Mouse (Mus musculus) layer of hippocampus, postnatal 36 days (tissue): ENCODE measurements around the gene Zcchc10. TPM values are rescaled to one million over a fixed set of nuclear protein-coding genes. Genes with fewer than 3 reads are reported as not detected.
"Not testable (repeated sequence)": the region's sequence is repeated elsewhere in the genome, so short reads cannot be mapped to it uniquely, and the experiment has no call there.

ENCODE experiments used
- DNase-seq, 2 experiments: peaks; one replicate each; pipeline ENCODE4 v3.0.0; 2022
- total RNA-seq, 2 experiments: library from RNA; stranded (reverse); gene quantifications; 2 replicates each; pipeline ENCODE4 v1.2.3; 2021

Gene Zcchc10
- 10 to 100 TPM in 1 of 2 experiments, 1 to 10 TPM in 1; 9.6 to 10.7 TPM for total RNA-seq

GRCm38 (mm10) chr11:53324512-53324968, at the start of gene Zcchc10:
Gene Zcchc10, plus strand, starts transcription at chr11:53324679.
- DNase-seq, result peak; percentile 83 to 85

DNA sequence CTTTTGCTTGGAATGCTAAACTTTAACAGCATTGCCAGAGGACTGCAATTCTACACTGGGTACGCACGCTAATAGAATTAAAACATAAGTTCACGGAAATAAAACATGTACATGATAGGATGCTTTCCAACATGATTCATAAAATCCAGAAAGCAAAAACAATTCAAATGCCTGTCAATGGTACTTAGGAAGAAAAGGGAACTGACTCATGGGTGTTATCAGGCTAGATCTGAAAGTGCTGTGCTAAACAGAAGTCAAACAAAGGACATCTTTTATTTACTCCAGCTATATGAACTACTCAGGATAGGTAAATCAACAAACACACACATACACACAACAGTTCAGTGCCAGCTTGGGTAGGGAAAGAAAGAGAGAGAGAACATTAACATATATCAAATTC, 49.1 kb upstream of the Zcchc10 start:
- DNase-seq, result no peak

DNA sequence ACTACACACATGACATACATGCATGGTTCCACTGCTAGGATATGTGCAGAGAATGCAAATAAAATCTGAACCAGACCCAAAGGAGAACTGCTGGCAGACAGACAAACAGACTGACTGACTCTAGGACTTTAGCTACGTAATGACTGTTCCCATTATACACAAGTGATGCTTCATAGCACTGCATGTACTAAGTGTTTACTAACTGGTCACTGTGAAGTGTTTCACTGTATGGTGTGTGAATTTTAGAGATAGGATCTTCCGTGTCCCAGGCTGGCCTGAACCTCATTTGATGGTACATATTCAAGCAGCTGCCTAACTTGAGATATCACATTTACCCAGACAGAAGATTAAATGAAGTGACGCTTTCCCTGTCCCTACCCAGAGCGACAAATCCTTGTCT, 46.1 kb upstream of the Zcchc10 start:
- DNase-seq, result no peak

DNA sequence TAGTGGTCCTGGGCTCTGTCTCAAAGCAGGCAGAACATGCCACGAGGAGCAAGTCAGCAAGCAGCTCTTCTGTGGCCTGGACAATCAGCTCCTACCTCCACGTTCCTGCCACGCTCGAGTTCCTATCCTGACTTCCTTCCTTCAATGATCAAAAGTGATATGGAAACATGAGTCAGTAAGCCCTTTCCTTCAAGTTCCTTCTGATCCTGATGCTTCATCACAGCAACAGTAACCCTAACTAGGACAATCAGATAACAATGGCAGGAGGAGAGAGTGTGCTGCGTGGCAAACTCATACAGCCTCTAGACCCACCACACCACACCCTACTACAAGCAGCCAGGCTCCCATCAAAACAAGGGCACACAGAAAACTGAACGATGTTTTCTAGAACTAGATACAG, 38.6 kb upstream of the Zcchc10 start:
- DNase-seq, result no peak

GRCm38 (mm10) chr11:53290187-53290586, 34.3 kb upstream of the Zcchc10 start:
- DNase-seq, result not testable (repeated sequence)

- DNase-seq, result no peak
Observed at GRCm38 (mm10) chr11:53290871-53291270, 33.6 kb upstream of the Zcchc10 start.

DNA sequence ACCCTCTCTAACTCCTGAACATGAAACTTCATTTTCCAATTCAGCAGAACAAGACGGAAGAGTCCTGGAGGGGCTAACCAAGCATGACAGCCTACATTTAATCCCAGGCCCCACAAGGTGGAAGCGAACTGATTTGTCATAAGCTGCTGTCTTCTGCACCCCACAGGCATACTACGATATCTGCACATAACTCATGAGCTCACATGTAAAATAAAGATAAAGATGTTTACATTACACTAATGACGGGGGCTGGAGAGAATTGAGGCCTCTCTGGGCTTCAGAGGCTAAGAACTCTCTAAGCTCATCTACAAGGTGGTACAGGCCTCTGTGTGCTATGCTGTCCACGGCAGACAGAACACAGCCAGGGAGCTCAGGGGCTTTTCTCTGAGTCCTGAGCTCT, 30.0 kb upstream of the Zcchc10 start:
- no peak for DNase-seq

DNA sequence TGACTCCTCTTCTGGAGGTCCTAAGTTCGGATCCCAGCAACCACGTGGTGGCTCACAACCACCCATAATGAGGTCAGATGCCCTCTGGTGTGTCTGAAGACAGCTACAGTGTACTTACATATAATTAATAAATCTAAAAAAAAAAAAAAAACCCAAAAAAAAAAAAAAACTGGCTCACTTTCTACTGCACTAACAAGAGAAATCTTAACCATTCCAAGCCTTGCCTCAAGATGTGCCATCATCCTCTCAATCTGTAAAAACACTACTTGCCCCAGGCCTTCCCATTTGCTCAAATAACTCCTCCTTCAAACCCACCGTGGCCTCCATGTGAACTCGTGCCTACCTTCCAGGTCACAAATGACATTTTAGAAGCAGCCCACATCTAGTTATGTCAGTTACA, 27.6 kb upstream of the Zcchc10 start:
- no peak for DNase-seq

DNA sequence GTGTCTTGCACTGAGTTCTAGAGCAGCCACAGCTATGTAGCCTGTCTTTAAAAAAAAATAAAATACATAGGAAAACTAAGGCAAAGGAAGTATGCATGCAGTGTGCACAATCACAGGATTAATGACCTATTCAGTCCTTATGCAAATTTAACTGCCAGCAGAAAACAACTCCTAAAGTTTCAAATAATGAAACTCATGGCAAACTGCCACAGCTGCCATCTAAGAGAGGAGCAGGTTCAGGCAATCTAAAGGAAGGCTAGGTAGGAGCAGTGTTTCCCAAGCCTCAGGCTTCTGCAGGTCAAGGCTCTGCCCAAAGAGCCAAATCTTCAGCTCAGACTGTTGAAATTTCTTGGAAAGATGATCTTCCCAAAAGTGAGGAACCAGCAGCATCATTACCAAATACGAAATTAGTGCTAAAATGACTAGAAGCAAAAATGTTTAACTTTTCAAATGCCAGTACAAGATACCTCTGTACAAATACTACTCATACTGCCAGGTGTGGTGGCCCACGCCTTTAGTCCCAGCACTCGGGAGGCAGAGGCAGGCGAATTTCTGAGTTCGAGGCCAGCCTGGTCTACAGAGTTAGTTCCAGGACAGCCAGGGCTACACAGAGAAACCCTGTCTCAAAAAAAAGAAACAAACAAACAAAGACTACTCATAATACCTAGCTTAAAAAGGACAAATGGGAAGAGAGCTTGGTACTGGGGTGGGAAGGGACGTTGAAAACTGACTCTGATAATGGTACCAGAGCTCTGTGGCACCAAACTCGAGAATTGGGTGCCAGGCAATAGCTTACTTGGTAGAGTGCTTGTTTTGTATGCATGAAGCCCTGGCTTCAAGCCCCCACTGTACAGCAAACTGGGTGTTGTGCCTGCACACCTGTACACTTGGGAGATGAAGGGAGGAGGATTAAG, 26.3 kb upstream of the Zcchc10 start:
- DNase-seq, result no peak

DNA sequence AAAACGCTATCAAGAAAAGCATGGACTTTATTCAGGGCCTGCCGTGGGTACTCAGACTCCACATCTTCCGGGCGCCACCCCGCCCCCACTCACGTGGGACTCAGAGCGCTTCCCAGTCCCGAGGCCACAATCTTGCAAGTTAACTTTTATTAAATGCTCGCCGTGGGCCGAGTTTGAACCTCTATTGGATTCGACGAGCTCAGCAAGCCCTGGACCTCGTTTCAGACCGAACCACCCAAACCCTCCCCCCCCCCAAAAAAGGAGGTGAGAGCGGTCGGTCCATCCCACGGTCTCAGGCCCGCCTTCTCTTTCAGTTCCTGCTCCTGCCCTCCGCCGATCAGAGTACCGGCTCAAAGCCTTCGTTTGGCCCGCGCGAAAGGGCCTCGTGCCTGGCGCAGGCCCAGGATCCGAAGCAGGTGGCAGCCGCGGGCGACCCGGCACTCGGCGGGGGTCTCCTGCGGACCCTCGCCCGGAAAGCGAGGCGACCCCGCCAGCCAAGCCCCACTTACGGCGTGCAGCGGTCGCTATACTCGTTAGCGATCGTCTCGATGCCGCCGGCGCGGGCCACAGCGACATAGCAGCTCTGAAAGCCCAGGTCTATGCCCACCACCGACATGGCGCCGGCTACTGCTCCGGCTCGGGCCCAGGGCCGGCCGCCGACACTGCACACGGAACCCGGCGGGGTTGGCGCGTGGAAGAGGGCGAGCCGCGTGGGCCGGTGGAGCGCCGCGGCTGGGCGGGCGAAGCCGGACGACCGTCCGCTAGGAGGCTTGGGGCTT, 24.7 kb upstream of the Zcchc10 start:
- DNase-seq, result peak; percentile 25 to 37

- peak; percentile 99 for DNase-seq
Observed at GRCm38 (mm10) chr11:53300330-53301166, 23.9 kb upstream of the Zcchc10 start, which contains the start of gene Hspa4. Gene Hspa4, minus strand, starts transcription at chr11:53300457.

GRCm38 (mm10) chr11:53301167-53301515, 23.3 kb upstream of the Zcchc10 start:
- DNase-seq, result no peak

DNA sequence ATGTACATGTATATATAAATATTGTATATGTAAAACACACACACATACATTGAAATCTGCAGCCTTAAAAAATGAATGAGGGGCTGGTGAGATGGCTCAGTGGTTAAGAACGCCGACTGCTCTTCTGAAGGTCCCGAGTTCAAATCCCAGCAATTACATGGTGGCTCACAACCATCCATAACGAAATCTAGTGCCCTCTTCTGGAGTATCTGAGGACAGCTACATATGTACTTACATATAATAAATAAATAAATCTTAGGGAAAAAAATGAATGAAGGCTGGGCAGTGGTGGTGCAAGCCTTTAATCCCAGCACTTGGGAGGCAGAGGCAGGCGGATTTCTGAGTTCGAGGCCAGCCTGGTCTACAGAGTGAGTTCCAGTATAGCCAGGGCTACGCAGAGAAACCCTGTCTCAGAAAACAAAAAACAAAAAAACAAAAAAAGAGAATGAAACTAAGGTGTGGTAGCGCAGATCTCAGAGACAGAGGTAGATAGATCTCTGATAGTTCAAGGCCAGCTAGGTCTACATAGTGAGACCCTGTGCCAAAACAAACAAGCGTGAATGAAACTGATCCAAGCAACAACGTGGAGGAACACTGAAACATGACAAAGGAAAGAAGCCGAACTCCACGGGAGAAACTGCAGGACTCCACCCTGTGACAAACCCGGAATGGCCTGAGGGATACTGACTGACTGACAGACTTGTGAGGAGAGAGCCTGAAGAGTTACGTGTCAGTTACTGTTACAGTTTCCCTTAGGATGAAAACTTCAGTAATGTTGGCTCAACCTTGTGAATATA, 20.2 kb upstream of the Zcchc10 start:
- DNase-seq, result no peak

DNA sequence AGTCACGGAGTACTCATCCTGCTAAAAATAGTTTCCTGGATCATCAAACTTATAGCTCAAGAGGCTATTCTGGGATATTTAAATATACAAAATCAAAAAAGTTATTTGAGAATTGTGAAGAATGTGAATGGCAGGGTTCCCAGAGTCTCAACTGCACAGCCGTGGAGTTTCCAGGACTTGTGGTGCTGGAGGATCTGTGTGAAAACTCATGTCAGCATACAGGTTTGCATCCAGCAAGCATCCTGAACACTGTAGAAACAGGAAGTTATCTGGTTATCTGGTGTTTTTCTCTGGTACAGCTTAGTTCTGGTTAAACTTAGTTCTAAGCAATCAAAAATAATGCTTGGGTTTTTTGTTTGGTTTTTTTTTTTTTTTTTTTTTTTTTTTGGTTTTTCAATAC, 17.5 kb upstream of the Zcchc10 start:
- DNase-seq, result no peak

GRCm38 (mm10) chr11:53307558-53308065, 16.9 kb upstream of the Zcchc10 start:
- DNase-seq, result no peak

DNA sequence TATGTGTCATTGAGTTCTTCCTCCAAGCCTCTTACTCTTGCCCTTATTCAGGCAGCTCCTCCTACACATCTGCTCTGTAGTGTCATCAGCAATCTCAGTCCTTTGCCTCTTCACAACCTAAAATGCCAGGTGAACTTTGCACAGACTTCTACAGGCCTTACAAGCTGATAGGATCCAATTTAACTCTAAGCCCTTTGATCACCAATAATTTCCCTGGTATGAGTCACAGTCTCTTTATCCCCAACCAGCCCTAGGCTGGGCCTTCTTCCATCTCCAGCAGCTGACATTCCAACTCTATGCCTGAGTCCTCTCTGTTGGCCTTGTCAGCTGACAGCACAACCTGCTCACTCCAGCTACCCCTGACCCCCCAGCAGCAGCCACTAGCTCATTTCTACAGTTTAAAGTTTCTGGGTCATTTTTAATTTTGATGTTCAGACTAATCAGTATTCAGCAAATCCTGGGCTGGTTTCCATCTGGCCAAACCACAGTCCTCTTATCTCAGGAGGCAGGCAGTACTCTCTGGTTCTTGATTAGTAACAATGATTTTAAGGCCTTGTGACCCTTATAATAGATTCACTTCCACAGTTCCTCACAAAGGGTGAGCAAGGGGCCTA, 16.1 kb upstream of the Zcchc10 start:
- DNase-seq, result no peak

- no peak for DNase-seq
Observed at GRCm38 (mm10) chr11:53308884-53309310, 15.6 kb upstream of the Zcchc10 start.

- DNase-seq, result no peak
Observed at GRCm38 (mm10) chr11:53311385-53311784, 13.1 kb upstream of the Zcchc10 start.

DNA sequence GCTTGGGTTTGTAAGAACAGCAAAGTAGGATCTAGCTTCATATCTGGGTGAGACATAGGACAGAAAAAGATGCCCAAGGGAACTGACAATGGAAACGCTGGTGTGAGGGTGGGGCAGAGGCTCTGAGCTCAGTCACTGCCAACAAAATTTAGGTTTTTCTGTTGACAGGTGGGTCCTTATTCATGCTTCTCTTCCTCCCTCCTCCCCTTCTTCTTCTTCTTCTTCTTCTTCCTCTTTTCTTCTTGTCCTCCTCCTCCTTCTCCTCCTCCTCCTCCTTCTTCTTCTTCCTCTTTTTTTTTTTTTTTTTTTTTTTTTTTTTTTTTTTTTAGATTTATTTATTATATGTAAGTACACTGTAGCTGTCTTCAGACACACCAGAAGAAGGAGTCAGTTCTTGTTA, 11.7 kb upstream of the Zcchc10 start:
- DNase-seq, result not testable (repeated sequence)

DNA sequence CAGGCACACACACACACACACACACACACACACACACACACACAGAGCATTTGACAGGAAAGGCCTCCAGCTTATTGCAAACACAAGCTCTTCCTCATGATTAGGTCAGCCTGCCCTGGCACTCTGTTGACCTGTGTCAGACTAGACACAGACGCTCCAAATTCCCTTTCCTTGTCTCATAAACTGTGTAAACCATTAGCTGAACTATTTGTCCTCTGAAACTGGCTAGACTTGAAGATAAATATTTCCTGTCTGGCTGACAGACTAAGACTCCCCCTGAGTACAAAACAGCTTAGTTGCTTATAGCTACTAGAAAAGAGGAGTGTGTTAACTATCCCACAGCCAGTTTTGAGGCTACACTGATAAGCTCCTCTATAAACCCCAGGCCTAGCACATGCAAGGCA, 9.7 kb upstream of the Zcchc10 start:
- DNase-seq, result no peak

DNA sequence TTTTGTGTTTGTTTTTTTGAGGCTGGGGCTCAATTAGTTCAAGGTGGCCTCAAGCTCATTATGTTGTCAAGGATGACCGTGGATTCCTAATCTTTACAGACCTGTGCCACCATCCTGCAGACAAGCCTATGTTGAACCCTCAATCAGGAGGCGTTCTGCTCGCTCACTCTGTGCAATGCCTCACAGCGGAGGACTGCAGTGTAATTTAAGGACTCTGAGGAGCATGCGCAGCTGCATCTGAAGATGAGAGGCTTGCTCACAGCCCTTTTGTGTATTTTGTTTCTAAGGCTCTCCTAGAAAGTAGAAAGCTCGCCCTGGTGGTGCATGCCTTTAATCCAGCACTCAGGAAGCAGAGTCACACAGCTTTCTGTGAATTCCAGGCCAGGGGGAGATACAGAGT, 7.5 kb upstream of the Zcchc10 start:
- DNase-seq, result no peak
